Mouse (Mus musculus) lung, adult 2 months (tissue): ENCODE data around the gene Sema4g.

Experiments
- CTCF ChIP-seq: fragments of 200-500 bp; IDR thresholded peaks from 2 replicates; pipeline ENCODE4 v1.5.1; 2011; ENCODE audit warnings: mild to moderate bottlenecking, low read length, control low read depth; ENCODE audit not compliant: insufficient read depth
- POLR2A ChIP-seq: fragments of 200-500 bp; IDR thresholded peaks from 2 replicates; pipeline ENCODE4 v1.6.1; 2011; ENCODE audit warnings: low read depth, mild to moderate bottlenecking, control low read depth, low read length, borderline replicate concordance; ENCODE audit errors: extremely low read depth

GRCm38 (mm10) chr19:45044389-45044927 lies 55.6 kb downstream of the Sema4g start:
- no peak for TF ChIP-seq CTCF
- no peak for TF ChIP-seq POLR2A
